Mouse (Mus musculus) heart, adult 9 months (tissue): ENCODE data around the gene Ino80e.
A peak's percentile ranks its signal among the peaks of the same experiment; 100 is the strongest.
"Not testable (repeated sequence)": the region's sequence is repeated elsewhere in the genome, so short reads cannot be mapped to it uniquely, and the experiment has no call there.

ENCODE experiments used
- DNase-seq, 2 experiments: peaks; one replicate each; pipeline ENCODE4 v3.0.0; 2022; ENCODE audit warnings: low spot score in 2 of 2

Ino80e gene

GRCm38 (mm10) chr7:126862147-126862784 is at the start of gene Ino80e:
TSS of gene Ino80e (minus strand) at chr7:126862377.
- DNase-seq = peak; percentile 93 to 94

GRCm38 (mm10) chr7:126905590-126905989 is 43.4 kb upstream of the Ino80e start:
- no peak for DNase-seq

GRCm38 (mm10) chr7:126899781-126900180 is 37.6 kb upstream of the Ino80e start:
- not testable (repeated sequence) for DNase-seq

GRCm38 (mm10) chr7:126898102-126898990 is 36.2 kb upstream of the Ino80e start:
- DNase-seq = peak; percentile 93 to 95

GRCm38 (mm10) chr7:126897390-126898101 is 35.4 kb upstream of the Ino80e start:
- DNase-seq = peak; percentile 67 to 72

- DNase-seq = peak in 1 of 2 experiments; percentile 18
Measured at GRCm38 (mm10) chr7:126896912-126897311, 34.7 kb upstream of the Ino80e start.

GRCm38 (mm10) chr7:126888852-126889251 is 26.7 kb upstream of the Ino80e start:
- peak in 1 of 2 experiments; percentile 24 for DNase-seq

- no peak for DNase-seq
Measured at GRCm38 (mm10) chr7:126887281-126887680, 25.1 kb upstream of the Ino80e start.

- peak; percentile 99 for DNase-seq
Measured at GRCm38 (mm10) chr7:126884286-126885164, 22.3 kb upstream of the Ino80e start, which contains the start of gene Taok2. TSS of gene Taok2 (minus strand) at chr7:126884703.

GRCm38 (mm10) chr7:126883731-126884181 is 21.6 kb upstream of the Ino80e start:
- DNase-seq = no peak

- DNase-seq = peak; percentile 60 to 83
Measured at GRCm38 (mm10) chr7:126881040-126881439, 18.9 kb upstream of the Ino80e start.

- no peak for DNase-seq
Measured at GRCm38 (mm10) chr7:126877239-126877638, 15.1 kb upstream of the Ino80e start.

- DNase-seq = no peak
Measured at GRCm38 (mm10) chr7:126870520-126870891, 8.3 kb upstream of the Ino80e start.

GRCm38 (mm10) chr7:126869780-126870519 is 7.8 kb upstream of the Ino80e start:
- peak in 1 of 2 experiments; percentile 33 for DNase-seq

- DNase-seq = no peak
Measured at GRCm38 (mm10) chr7:126868003-126868402, 5.8 kb upstream of the Ino80e start.

GRCm38 (mm10) chr7:126867534-126867933 is 5.4 kb upstream of the Ino80e start:
- no peak for DNase-seq

GRCm38 (mm10) chr7:126863791-126864190 is 1.6 kb upstream of the Ino80e start:
- DNase-seq = no peak

GRCm38 (mm10) chr7:126861429-126862130 is 597 bp downstream of the Ino80e start, which contains the start of gene Hirip3:
TSS of gene Hirip3 (plus strand) at chr7:126861972.
- DNase-seq = peak; percentile 94 to 96

- DNase-seq = no peak
Measured at GRCm38 (mm10) chr7:126860987-126861386, 1.2 kb downstream of the Ino80e start.
